Mouse (Mus musculus) heart, embryonic 14.5 days (tissue): Measurements from ENCODE around the gene Igfals. TPM values are rescaled to one million over a fixed set of nuclear protein-coding genes. Genes with fewer than 3 reads are reported as not detected.

ENCODE experiments used
- ATAC-seq: fragments of 200-750 bp; cut with Nextera tagmentation; 2 replicates; pipeline ENCODE4 v1.8.0; 2017; ENCODE audit warnings: low read depth, moderate TSS enrichment; ENCODE audit not compliant: insufficient number of reproducible peaks, insufficient read depth, low FRiP score
- H3K27ac ChIP-seq, 2 experiments: fragments of 200-500 bp in 1 of 2; fragments of 300-500 bp in 1 of 2; sonication (generic) in 1 of 2; replicated peaks in 1 of 2; 2 replicates each; pipeline ENCODE4 v1.5.1; 2012 to 2014; ENCODE audit warnings: low read depth in 2 of 2, low read length in 2 of 2, control low read depth in 1 of 2, mild to moderate bottlenecking in 1 of 2, mixed read lengths in 1 of 2; ENCODE audit not compliant: control insufficient read depth in 1 of 2, insufficient read depth in 1 of 2
- H3K27me3 ChIP-seq: fragments of 300-500 bp; sonication (generic); 2 replicates; pipeline ENCODE4 v1.6.1; 2014; ENCODE audit warnings: mild to moderate bottlenecking, low read length, control low read depth; ENCODE audit not compliant: control insufficient read depth, insufficient read depth
- H3K36me3 ChIP-seq: fragments of 300-500 bp; sonication (generic); 2 replicates; pipeline ENCODE4 v1.6.1; 2014; ENCODE audit warnings: mild to moderate bottlenecking, control low read depth, low read length, mixed read lengths; ENCODE audit not compliant: control insufficient read depth, insufficient read depth
- H3K4me1 ChIP-seq, 2 experiments: fragments of 200-500 bp in 1 of 2; fragments of 300-500 bp in 1 of 2; sonication (generic) in 1 of 2; 2 replicates each; pipeline ENCODE4 v1.6.1; 2012 to 2014; ENCODE audit warnings: low read length in 2 of 2, control low read depth in 1 of 2, mixed read lengths in 1 of 2; ENCODE audit not compliant: control insufficient read depth in 2 of 2, insufficient read depth in 2 of 2
- H3K4me2 ChIP-seq: fragments of 300-500 bp; sonication (generic); 2 replicates; pipeline ENCODE4 v1.6.1; 2014; ENCODE audit warnings: mild to moderate bottlenecking, low read length
- H3K4me3 ChIP-seq, 2 experiments: fragments of 200-500 bp in 1 of 2; fragments of 300-500 bp in 1 of 2; sonication (generic) in 1 of 2; 2 replicates each; pipeline ENCODE4 v1.5.1; 2012 to 2014; ENCODE audit warnings: low read length in 2 of 2, mild to moderate bottlenecking in 2 of 2, control low read depth in 1 of 2, low read depth in 1 of 2, moderate library complexity in 1 of 2; ENCODE audit not compliant: control insufficient read depth in 1 of 2, insufficient read depth in 1 of 2
- H3K9ac ChIP-seq: fragments of 300-500 bp; sonication (generic); 2 replicates; pipeline ENCODE4 v1.6.1; 2014; ENCODE audit warnings: mild to moderate bottlenecking, low read length
- H3K9me3 ChIP-seq: fragments of 300-500 bp; sonication (generic); 2 replicates; pipeline ENCODE4 v1.6.1; 2016; ENCODE audit warnings: low read length, control low read depth; ENCODE audit not compliant: control insufficient read depth
- WGBS: fragments of 180-500 bp; shearing (Covaris S2); extraction: QIAGEN DNeasy Blood & Tissue Kit; methylation state at CpG from one replicate; pipeline ENCODE4 v1.1.7; 2014; 5-methylcytosine and 5-hydroxymethylcytosine counted together
- polyA plus RNA-seq: library from polyadenylated mRNA; unstranded; fragments of >200 nt; fragmentation: Nextera tagmentation; extraction: Ambion mirVana; gene quantifications from 2 replicates; pipeline ENCODE4 v1.2.1, GENCODE M21; 2014

The Igfals gene
- polyA plus RNA-seq, 1 experiment from 2014 or later, result not detected

GRCm38 (mm10) chr17:24841133-24841532, 24.7 kb upstream of the Igfals start:
- no peak overlapping the region for H3K9ac ChIP-seq
- WGBS, result 48% methylated on average over 4 of the region's 4 CpGs
- no peaks in the 10 kb centered on the region for H3K9me3 ChIP-seq
- H3K36me3 ChIP-seq, result no peaks in the 10 kb centered on the region
- ATAC-seq, result no peak
- H3K4me3 ChIP-seq, result no peak overlapping the region
- no peaks in the 10 kb centered on the region; the same call in 1 of the 2 replicates for H3K27me3 ChIP-seq
- peaks cover 0 to 4% of the 10 kb centered on the region in 2 experiments; a peak in 2 of 4 replicates for H3K4me1 ChIP-seq
- H3K27ac ChIP-seq, result no peak overlapping the region
- H3K4me2 ChIP-seq, result no peak overlapping the region

- no peaks in the 10 kb centered on the region for H3K9me3 ChIP-seq
- H3K27me3 ChIP-seq, result no peaks in the 10 kb centered on the region; the same call in 1 of the 2 replicates
- no peak overlapping the region for H3K4me2 ChIP-seq
- WGBS, result 48% methylated on average over 2 of the region's 2 CpGs
- H3K36me3 ChIP-seq, result no peaks in the 10 kb centered on the region
- H3K27ac ChIP-seq, result no peak overlapping the region
- H3K4me1 ChIP-seq, result peaks cover 2 to 4% of the 10 kb centered on the region in 2 experiments; a peak in 2 of 4 replicates
- no peak overlapping the region for H3K9ac ChIP-seq
- H3K4me3 ChIP-seq, result no peak overlapping the region
- ATAC-seq, result no peak
Observed at GRCm38 (mm10) chr17:24842631-24843030, 23.2 kb upstream of the Igfals start.

GRCm38 (mm10) chr17:24844525-24844924, 21.3 kb upstream of the Igfals start:
- Histone ChIP-seq H3K27ac (peak overlapping the region in 1 of 2 experiments; percentile 22; a peak in 1 of 4 replicates), H3K9ac (peak overlapping the region; percentile 55; the same call in 1 of the 2 replicates), H3K9me3 (no peaks in the 10 kb centered on the region), H3K36me3 (no peaks in the 10 kb centered on the region), H3K4me2 (peak overlapping the region; percentile 43), H3K4me1 (peaks cover 4 to 6% of the 10 kb centered on the region in 2 experiments; a peak in 2 of 4 replicates), H3K4me3 (no peak overlapping the region), H3K27me3 (no peaks in the 10 kb centered on the region; the same call in 1 of the 2 replicates)
- no peak for ATAC-seq
- 40% methylated on average over 9 of the region's 9 CpGs for WGBS

GRCm38 (mm10) chr17:24847386-24847785, 18.4 kb upstream of the Igfals start:
- ATAC-seq, result no peak
- Histone ChIP-seq H3K27ac (no peak overlapping the region), H3K4me1 (peaks cover 6 to 12% of the 10 kb centered on the region in 2 experiments; a peak in 3 of 4 replicates), H3K36me3 (no peaks in the 10 kb centered on the region), H3K4me3 (no peak overlapping the region), H3K9me3 (no peaks in the 10 kb centered on the region), H3K4me2 (no peak overlapping the region), H3K27me3 (no peaks in the 10 kb centered on the region), H3K9ac (no peak overlapping the region)
- 87% methylated on average over 1 of the region's 1 CpGs for WGBS

GRCm38 (mm10) chr17:24848600-24849031, 17.2 kb upstream of the Igfals start:
- no peak for ATAC-seq
- peak overlapping the region; percentile 94 for H3K4me2 ChIP-seq
- no peaks in the 10 kb centered on the region for H3K27me3 ChIP-seq
- H3K27ac ChIP-seq, result peak overlapping the region in 1 of 2 experiments; percentile 98; a peak in 2 of 4 replicates
- peak overlapping the region; percentile 31 to 84 for H3K4me3 ChIP-seq
- peak overlapping the region; percentile 89 for H3K9ac ChIP-seq
- H3K4me1 ChIP-seq, result peaks cover 6 to 12% of the 10 kb centered on the region in 2 experiments; a peak in 3 of 4 replicates
- peaks cover 10% of the 10 kb centered on the region; the same call in 1 of the 2 replicates for H3K36me3 ChIP-seq
- no peaks in the 10 kb centered on the region for H3K9me3 ChIP-seq

GRCm38 (mm10) chr17:24849733-24850064, 16.1 kb upstream of the Igfals start:
- no peaks in the 10 kb centered on the region for H3K9me3 ChIP-seq
- peak overlapping the region; percentile 89 for H3K9ac ChIP-seq
- peak overlapping the region; percentile 76 to 84 for H3K4me3 ChIP-seq
- H3K4me2 ChIP-seq, result peak overlapping the region; percentile 94
- peak; percentile 45; the same call in 1 of the 2 replicates for ATAC-seq
- H3K27me3 ChIP-seq, result no peaks in the 10 kb centered on the region
- H3K27ac ChIP-seq, result peak overlapping the region; percentile 98
- peaks cover 20% of the 10 kb centered on the region; the same call in 1 of the 2 replicates for H3K36me3 ChIP-seq
- peaks cover 5 to 12% of the 10 kb centered on the region in 2 experiments; a peak in 3 of 4 replicates for H3K4me1 ChIP-seq
- under 1% methylated on average over 21 of the region's 21 CpGs for WGBS

- under 1% methylated on average over 58 of the region's 58 CpGs for WGBS
- H3K4me3 ChIP-seq, result peak within 1 kb of the TSS; percentile 76 to 84
- H3K4me2 ChIP-seq, result peak within 1 kb of the TSS; percentile 94
- H3K27ac ChIP-seq, result peak within 1 kb of the TSS; percentile 98
- peak; percentile 96 for ATAC-seq
- peaks cover 3 to 12% of the 10 kb centered on the region in 2 experiments; a peak in 3 of 4 replicates for H3K4me1 ChIP-seq
- H3K36me3 ChIP-seq, result peaks cover 20% of the 10 kb centered on the region; the same call in 1 of the 2 replicates
- H3K9ac ChIP-seq, result peak within 1 kb of the TSS; percentile 89
- H3K27me3 ChIP-seq, result no peaks in the 10 kb centered on the region
- no peaks in the 10 kb centered on the region for H3K9me3 ChIP-seq
Observed at GRCm38 (mm10) chr17:24850065-24850772, 15.6 kb upstream of the Igfals start, which contains the start of gene Fahd1. Gene Fahd1 (minus strand): TSS chr17:24850364.
